Mouse (Mus musculus) bone marrow macrophage, adult 2 months (primary cell): Measurements from ENCODE around the gene Pdss2.

Source experiments
- CTCF ChIP-seq: IDR thresholded peaks from 2 replicates; pipeline ENCODE4 v1.5.1; 2012; ENCODE audit warnings: low read depth, mild to moderate bottlenecking, low read length, moderate library complexity
- POLR2A ChIP-seq: IDR thresholded peaks from 2 replicates; pipeline ENCODE4 v1.6.1; 2012; ENCODE audit warnings: mild to moderate bottlenecking, low read depth, low read length, borderline replicate concordance

DNA sequence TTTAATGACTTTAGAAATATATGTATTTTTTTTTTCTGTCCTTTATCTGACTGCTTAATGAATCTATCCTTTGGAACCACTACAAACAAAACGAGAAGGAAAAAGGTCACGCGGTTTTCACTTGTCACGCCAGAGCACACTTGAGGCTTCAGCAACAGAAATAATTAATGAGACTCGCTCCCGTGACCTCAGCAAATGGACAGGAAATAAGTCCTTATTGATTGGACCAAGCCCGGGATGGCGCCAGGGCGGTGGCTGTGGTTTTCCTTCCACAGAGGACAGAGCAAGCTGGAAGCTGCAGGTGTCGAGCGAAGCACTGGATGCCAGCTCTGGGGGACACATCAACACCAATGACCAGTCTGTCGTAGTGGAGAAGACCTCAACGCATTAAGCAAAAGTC lies 218.8 kb downstream of the Pdss2 start:
- no peak for TF ChIP-seq POLR2A
- TF ChIP-seq CTCF = no peak
